ENCODE assay signal across 7 mouse cellular contexts in the genomic region with DNA sequence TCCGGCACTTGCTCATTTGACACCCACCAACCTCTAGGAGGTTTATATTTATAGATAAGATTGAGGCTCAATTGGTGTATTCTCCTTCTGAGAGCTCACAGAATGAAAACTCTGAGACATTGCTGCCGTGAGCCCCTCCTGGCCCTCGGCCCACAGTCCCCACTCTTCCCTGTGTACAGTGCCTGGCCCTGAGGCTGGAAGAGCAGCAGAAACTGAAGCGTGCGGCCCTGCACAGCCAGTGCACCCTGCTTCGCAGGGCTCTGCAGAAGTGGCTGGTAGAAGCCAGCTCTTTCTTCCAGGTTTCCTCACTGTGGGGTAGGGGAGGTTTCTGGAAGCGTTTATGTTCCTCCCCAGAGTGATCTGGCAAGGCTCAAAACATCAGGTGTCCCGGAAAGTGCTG.
DNase-seq lines count a peak whose midpoint lies in the region; ATAC-seq and TF ChIP-seq lines count a peak whose summit lies in the region.
"Not testable (repeated sequence)": the region's sequence is repeated elsewhere in the genome, so short reads cannot be mapped to it uniquely, and the experiment has no call there.

No protein-coding gene starts in this region.

- not testable (repeated sequence) for H3K4me2 ChIP-seq in intestine, embryonic 15.5 days (replicated peaks); limb, embryonic 15.5 days
- H3K4me2 ChIP-seq in myocyte (ENCODE audit: low read depth), result peak overlapping the region; percentile 22

- H3K27me3 ChIP-seq in heart, embryonic 10.5 days (ENCODE audit: insufficient read depth, poor library complexity, severe bottlenecking); intestine, embryonic 15.5 days (replicated peaks); limb, embryonic 15.5 days; myocyte (ENCODE audit: control insufficient read depth, insufficient read depth, insufficient read length): not testable (repeated sequence)

- DNase-seq in heart, embryonic 10.5 days (ENCODE audit: low spot score), result peak; percentile 51

- not testable (repeated sequence) for H3K4me1 ChIP-seq in heart, embryonic 10.5 days; intestine, embryonic 15.5 days (replicated peaks); limb, embryonic 15.5 days

- H3K79me2 ChIP-seq in myocyte (ENCODE audit: control insufficient read depth, insufficient read depth), result not testable (repeated sequence)

- H3K27ac ChIP-seq in heart, embryonic 10.5 days; limb, embryonic 15.5 days: not testable (repeated sequence)
- 0 out of 2 replicates have a peak overlapping the region, but pooled peaks have one; percentile 13 for H3K27ac ChIP-seq in intestine, embryonic 15.5 days

- not testable (repeated sequence) for H3K36me3 ChIP-seq in heart, embryonic 10.5 days; intestine, embryonic 15.5 days; limb, embryonic 15.5 days; myocyte (ENCODE audit: control insufficient read depth, insufficient read depth)

- H3K9me3 ChIP-seq in heart, embryonic 10.5 days; intestine, embryonic 15.5 days; limb, embryonic 15.5 days: not testable (repeated sequence)

- H3ac ChIP-seq in myocyte (ENCODE audit: control insufficient read depth, insufficient read length), result not testable (repeated sequence)

- not testable (repeated sequence) for TF ChIP-seq POLR2A in myocyte (IDR thresholded peaks at IDR 0.05; ENCODE audit: insufficient read length, low read depth)

- WGBS in heart, embryonic 10.5 days, result 75% methylated on average over 8 of the region's 8 CpGs
- WGBS in intestine, embryonic 15.5 days, result 72% methylated on average over 8 of the region's 8 CpGs
- 72% methylated on average over 8 of the region's 8 CpGs for WGBS in limb, embryonic 15.5 days

- H3K9ac ChIP-seq in intestine, embryonic 15.5 days; limb, embryonic 15.5 days: not testable (repeated sequence)

- ATAC-seq in cerebellum, adult (ENCODE audit: insufficient number of reproducible peaks, low FRiP score, low TSS enrichment), result peak; percentile 72; the same call in 1 of the 2 replicates
- peak; percentile 70 for ATAC-seq in erythroid progenitor cell, adult 5-6 weeks (replicated peaks; ENCODE audit: low FRiP score, poor library complexity, severe bottlenecking)
- ATAC-seq in intestine, embryonic 15.5 days, result not testable (repeated sequence)
- 0 out of 2 replicates have a peak, but pooled peaks have one; percentile 43 for ATAC-seq in limb, embryonic 15.5 days (ENCODE audit: insufficient number of reproducible peaks, low FRiP score, low TSS enrichment, low read depth)
- peak; percentile 58 for ATAC-seq in megakaryocyte progenitor cell, adult 5-6 weeks (replicated peaks; ENCODE audit: poor library complexity)

- not testable (repeated sequence) for H3K4me3 ChIP-seq in heart, embryonic 10.5 days; intestine, embryonic 15.5 days (replicated peaks); limb, embryonic 15.5 days; myocyte
